Mouse (Mus musculus) heart, adult 8-10 months (tissue): ENCODE measurements at regions not wholly inside any gene's neighbourhood (a gene's known extent, or its start where the extent isn't known, plus 50 kb on each side); places are given as distances from the start of the nearest gene placed in this dataset.
"Not testable (repeated sequence)": the region's sequence is repeated elsewhere in the genome, so short reads cannot be mapped to it uniquely, and the experiment has no call there.

Source experiments
- DNase-seq: peaks from one replicate; pipeline ENCODE4 v3.0.0; 2022; ENCODE audit warnings: low spot score

- DNase-seq: no peak
Measured at GRCm38 (mm10) chr15:5852523-5852922, 447.1 kb upstream of the Dab2 start.

- no peak for DNase-seq
Measured at GRCm38 (mm10) chr15:5869289-5869688, 430.3 kb upstream of the Dab2 start.

GRCm38 (mm10) chr15:5869866-5870265 lies 429.7 kb upstream of the Dab2 start:
- peak; percentile 23 for DNase-seq

- no peak for DNase-seq
Measured at GRCm38 (mm10) chr15:5872042-5872441, 427.5 kb upstream of the Dab2 start.

- DNase-seq: no peak
Measured at GRCm38 (mm10) chr15:5877749-5878148, 421.8 kb upstream of the Dab2 start.

- DNase-seq: no peak
Measured at GRCm38 (mm10) chr15:5891188-5891587, 408.4 kb upstream of the Dab2 start.

GRCm38 (mm10) chr15:5892034-5892433 lies 407.6 kb upstream of the Dab2 start:
- no peak for DNase-seq

- DNase-seq: not testable (repeated sequence)
Measured at GRCm38 (mm10) chr15:5895688-5896470, 403.7 kb upstream of the Dab2 start.

- DNase-seq: peak; percentile 29
Measured at GRCm38 (mm10) chr15:5915261-5915660, 384.3 kb upstream of the Dab2 start.

- DNase-seq: no peak
Measured at GRCm38 (mm10) chr15:5920058-5920457, 379.5 kb upstream of the Dab2 start.

GRCm38 (mm10) chr15:5927768-5928167 lies 371.8 kb upstream of the Dab2 start:
- DNase-seq: peak; percentile 12

- DNase-seq: no peak
Measured at GRCm38 (mm10) chr15:5933586-5933985, 366.0 kb upstream of the Dab2 start.

- DNase-seq: no peak
Measured at GRCm38 (mm10) chr15:5940945-5941344, 358.6 kb upstream of the Dab2 start.

- DNase-seq: no peak
Measured at GRCm38 (mm10) chr15:5946650-5947049, 352.9 kb upstream of the Dab2 start.

GRCm38 (mm10) chr15:5950919-5951318 lies 348.7 kb upstream of the Dab2 start:
- peak; percentile 2 for DNase-seq

- not testable (repeated sequence) for DNase-seq
Measured at GRCm38 (mm10) chr15:5951661-5952060, 347.9 kb upstream of the Dab2 start.

- DNase-seq: no peak
Measured at GRCm38 (mm10) chr15:5953106-5953505, 346.5 kb upstream of the Dab2 start.

GRCm38 (mm10) chr15:5991351-5992065 lies 308.1 kb upstream of the Dab2 start:
- no peak for DNase-seq

GRCm38 (mm10) chr15:5992146-5992545 lies 307.4 kb upstream of the Dab2 start:
- DNase-seq: not testable (repeated sequence)

- no peak for DNase-seq
Measured at GRCm38 (mm10) chr15:6000816-6001215, 298.8 kb upstream of the Dab2 start.

GRCm38 (mm10) chr15:6001394-6001793 lies 298.2 kb upstream of the Dab2 start:
- DNase-seq: no peak

- DNase-seq: no peak
Measured at GRCm38 (mm10) chr15:6014982-6015381, 284.6 kb upstream of the Dab2 start.

- DNase-seq: no peak
Measured at GRCm38 (mm10) chr15:6016637-6017049, 282.9 kb upstream of the Dab2 start.
